Mouse (Mus musculus) adrenal gland, postnatal 14 days (tissue): ENCODE results near the gene Cftr. TPM values are rescaled to one million over a fixed set of nuclear protein-coding genes. Genes with fewer than 3 reads are reported as not detected.

ENCODE experiments used
- DNase-seq: peaks from one replicate; pipeline ENCODE4 v3.0.0; 2021; ENCODE audit warnings: mixed read lengths
- long read RNA-seq, 2 experiments: library from polyadenylated mRNA; stranded (forward); transcript quantifications; one replicate each; pipeline ENCODE4 v2.0.0; 2021
- total RNA-seq: library from RNA; stranded (reverse); gene quantifications from 2 replicates; pipeline ENCODE4 v1.2.3, GENCODE M21; 2021

Cftr gene
- 0.15 and 0.23 TPM in 2 replicates for total RNA-seq
- long read RNA-seq, experiment 1, result 0 reads
- long read RNA-seq, experiment 2, result 0 reads

- DNase-seq, result peak; percentile 7
Measured at GRCm38 (mm10) chr6:18170311-18170922, at the start of gene Cftr. Gene Cftr (plus strand): TSS chr6:18170687.

GRCm38 (mm10) chr6:18127206-18127983 is 43.1 kb upstream of the Cftr start:
- no peak for DNase-seq

GRCm38 (mm10) chr6:18128059-18128458 is 42.4 kb upstream of the Cftr start:
- DNase-seq, result no peak

- DNase-seq, result no peak
Measured at GRCm38 (mm10) chr6:18135246-18135645, 35.2 kb upstream of the Cftr start.

GRCm38 (mm10) chr6:18153031-18153430 is 17.5 kb upstream of the Cftr start:
- peak; percentile 13 for DNase-seq

GRCm38 (mm10) chr6:18169618-18170017 is 869 bp upstream of the Cftr start:
- DNase-seq, result no peak

GRCm38 (mm10) chr6:18171614-18172013 is 1.1 kb downstream of the Cftr start:
- DNase-seq, result peak; percentile 20

- no peak for DNase-seq
Measured at GRCm38 (mm10) chr6:18177509-18177908, 7.0 kb downstream of the Cftr start.

- DNase-seq, result no peak
Measured at GRCm38 (mm10) chr6:18180665-18181064, 10.2 kb downstream of the Cftr start.

GRCm38 (mm10) chr6:18182903-18183302 is 12.4 kb downstream of the Cftr start:
- DNase-seq, result no peak

- DNase-seq, result no peak
Measured at GRCm38 (mm10) chr6:18220691-18221090, 50.2 kb downstream of the Cftr start.

GRCm38 (mm10) chr6:18223206-18223605 is 52.7 kb downstream of the Cftr start:
- no peak for DNase-seq

- DNase-seq, result no peak
Measured at GRCm38 (mm10) chr6:18225157-18225556, 54.7 kb downstream of the Cftr start.

- no peak for DNase-seq
Measured at GRCm38 (mm10) chr6:18246495-18246894, 76.0 kb downstream of the Cftr start.

GRCm38 (mm10) chr6:18247891-18248463 is 77.5 kb downstream of the Cftr start:
- no peak for DNase-seq

- DNase-seq, result no peak
Measured at GRCm38 (mm10) chr6:18248464-18248863, 78.0 kb downstream of the Cftr start.

- no peak for DNase-seq
Measured at GRCm38 (mm10) chr6:18254586-18254985, 84.1 kb downstream of the Cftr start.

GRCm38 (mm10) chr6:18270983-18271382 is 100.5 kb downstream of the Cftr start:
- no peak for DNase-seq

- DNase-seq, result no peak
Measured at GRCm38 (mm10) chr6:18300781-18301180, 130.3 kb downstream of the Cftr start.

GRCm38 (mm10) chr6:18302105-18302504 is 131.6 kb downstream of the Cftr start:
- no peak for DNase-seq

- DNase-seq, result no peak
Measured at GRCm38 (mm10) chr6:18303228-18303627, 132.7 kb downstream of the Cftr start.

- DNase-seq, result no peak
Measured at GRCm38 (mm10) chr6:18305130-18305529, 134.6 kb downstream of the Cftr start.

GRCm38 (mm10) chr6:18310983-18311382 is 140.5 kb downstream of the Cftr start:
- DNase-seq, result no peak
